Mouse (Mus musculus): ENCODE measurements around the gene Bcam.

- TF ChIP-seq CTCF (conservative IDR thresholded peaks at IDR 0.05; ENCODE audit: insufficient read depth, insufficient read length, low read depth, low read length) (no peak), POLR2A (IDR thresholded peaks at IDR 0.05; ENCODE audit: low read depth, low read length) (no peak)
These were observed 42.8 kb upstream of the Bcam start for GRCm38 (mm10) chr7:19813579-19814122.
